Mouse (Mus musculus) lung, postnatal 14 days (tissue): ENCODE results near the gene Cmtm3.

Source experiments
- DNase-seq: peaks from one replicate; pipeline ENCODE4 v3.0.0; 2021

Cmtm3 gene

GRCm38 (mm10) chr8:104386693-104387092 is 47.5 kb downstream of the Cmtm3 start:
- DNase-seq, result no peak

- no peak for DNase-seq
These were observed 48.3 kb downstream of the Cmtm3 start for GRCm38 (mm10) chr8:104387501-104387900.

- DNase-seq, result no peak
These were observed 48.8 kb downstream of the Cmtm3 start for GRCm38 (mm10) chr8:104387980-104388379.

GRCm38 (mm10) chr8:104390245-104390644 is 51.0 kb downstream of the Cmtm3 start:
- no peak for DNase-seq

GRCm38 (mm10) chr8:104393139-104393538 is 53.9 kb downstream of the Cmtm3 start:
- no peak for DNase-seq

GRCm38 (mm10) chr8:104393767-104394166 is 54.6 kb downstream of the Cmtm3 start:
- peak; percentile 35 for DNase-seq

- peak; percentile 42 for DNase-seq
These were observed 55.8 kb downstream of the Cmtm3 start for GRCm38 (mm10) chr8:104394801-104395702.

- DNase-seq, result peak; percentile 71
These were observed 56.6 kb downstream of the Cmtm3 start, which contains the start of gene Cmtm4 for GRCm38 (mm10) chr8:104395703-104396357. TSS of gene Cmtm4 (minus strand) at chr8:104395807.
